Mouse (Mus musculus) heart, embryonic 12.5 days (tissue): Measurements from ENCODE around the gene Hnrnpl. TPM values are rescaled to one million over a fixed set of nuclear protein-coding genes. Genes with fewer than 3 reads are reported as not detected.
A peak's percentile ranks its signal among the peaks of the same experiment; 100 is the strongest.

Experiments used
- ATAC-seq: fragments of 200-750 bp; cut with Nextera tagmentation; 2 replicates; pipeline ENCODE4 v1.8.0; 2017; ENCODE audit warnings: moderate TSS enrichment, moderate library complexity; ENCODE audit not compliant: insufficient number of reproducible peaks, low FRiP score
- H3K27ac ChIP-seq: fragments of 300-500 bp; sonication (generic); 2 replicates; pipeline ENCODE4 v1.5.1; 2016; ENCODE audit warnings: mild to moderate bottlenecking, moderate library complexity; ENCODE audit not compliant: poor library complexity, severe bottlenecking
- H3K27me3 ChIP-seq: fragments of 300-500 bp; sonication (generic); replicated peaks from 2 replicates; pipeline ENCODE4 v1.6.1; 2016; ENCODE audit warnings: mild to moderate bottlenecking, moderate library complexity
- H3K36me3 ChIP-seq: fragments of 300-500 bp; sonication (generic); 2 replicates; pipeline ENCODE4 v1.6.1; 2016; ENCODE audit warnings: mild to moderate bottlenecking, moderate library complexity
- H3K4me1 ChIP-seq: fragments of 300-500 bp; sonication (generic); replicated peaks from 2 replicates; pipeline ENCODE4 v1.6.1; 2016; ENCODE audit warnings: mild to moderate bottlenecking
- H3K4me2 ChIP-seq: fragments of 300-500 bp; sonication (generic); 2 replicates; pipeline ENCODE4 v1.6.1; 2016; ENCODE audit warnings: mild to moderate bottlenecking, moderate library complexity
- H3K4me3 ChIP-seq: fragments of 300-500 bp; sonication (generic); 2 replicates; pipeline ENCODE4 v1.5.1; 2016; ENCODE audit warnings: mild to moderate bottlenecking
- H3K9ac ChIP-seq: fragments of 300-500 bp; sonication (generic); 2 replicates; pipeline ENCODE4 v1.6.1; 2016; ENCODE audit warnings: mild to moderate bottlenecking, moderate library complexity
- H3K9me3 ChIP-seq: fragments of 300-500 bp; sonication (generic); replicated peaks from 2 replicates; pipeline ENCODE4 v1.6.1; 2016; ENCODE audit warnings: mild to moderate bottlenecking, moderate library complexity
- WGBS: fragments of 180-500 bp; shearing (Covaris S2); methylation state at CpG from one replicate; pipeline ENCODE4 v1.1.7; 2016; 5-methylcytosine and 5-hydroxymethylcytosine counted together
- polyA plus RNA-seq: library from polyadenylated mRNA; unstranded; fragments of >200 nt; fragmentation: Nextera tagmentation; extraction: Ambion mirVana; gene quantifications from 2 replicates; pipeline ENCODE4 v1.2.1, GENCODE M21; 2016

The Hnrnpl gene
- polyA plus RNA-seq, 1 experiment from 2014 or later: 218 TPM

GRCm38 (mm10) chr7:28814306-28815034, 6.1 kb downstream of the Hnrnpl start:
- 60% methylated on average over 5 of the region's 5 CpGs for WGBS
- Histone ChIP-seq H3K4me2 (no peak overlapping the region), H3K9ac (no peak overlapping the region), H3K4me3 (no peak overlapping the region), H3K36me3 (peaks cover 73% of the 10 kb centered on the region), H3K9me3 (no peaks in the 10 kb centered on the region), H3K27ac (0 out of 2 replicates have a peak overlapping the region, but pooled peaks have one; percentile 6), H3K4me1 (peaks cover 71% of the 10 kb centered on the region), H3K27me3 (no peaks in the 10 kb centered on the region)
- ATAC-seq: no peak

- Histone ChIP-seq H3K4me1 (peaks cover 79% of the 10 kb centered on the region), H3K9ac (peak overlapping the region; percentile 13; the same call in 1 of the 2 replicates), H3K9me3 (no peaks in the 10 kb centered on the region), H3K27me3 (no peaks in the 10 kb centered on the region), H3K27ac (no peak overlapping the region), H3K4me2 (no peak overlapping the region), H3K4me3 (no peak overlapping the region), H3K36me3 (peaks cover 81% of the 10 kb centered on the region)
- ATAC-seq: no peak
- WGBS: 93% methylated on average over 9 of the region's 9 CpGs
These were observed 6.9 kb downstream of the Hnrnpl start for GRCm38 (mm10) chr7:28815230-28815629.

GRCm38 (mm10) chr7:28816201-28816600, 7.9 kb downstream of the Hnrnpl start:
- no peaks in the 10 kb centered on the region for H3K27me3 ChIP-seq
- H3K4me1 ChIP-seq: peaks cover 89% of the 10 kb centered on the region
- H3K36me3 ChIP-seq: peaks cover 91% of the 10 kb centered on the region
- no peak overlapping the region for H3K4me2 ChIP-seq
- no peaks in the 10 kb centered on the region for H3K9me3 ChIP-seq
- ATAC-seq: no peak
- H3K9ac ChIP-seq: peak overlapping the region; percentile 28; the same call in 1 of the 2 replicates
- H3K27ac ChIP-seq: no peak overlapping the region
- H3K4me3 ChIP-seq: no peak overlapping the region
- 86% methylated on average over 9 of the region's 9 CpGs for WGBS

GRCm38 (mm10) chr7:28816920-28817319, 8.6 kb downstream of the Hnrnpl start:
- ATAC-seq: no peak
- Histone ChIP-seq H3K4me1 (peaks cover 93% of the 10 kb centered on the region), H3K9ac (peak overlapping the region; percentile 40), H3K36me3 (peaks cover 97% of the 10 kb centered on the region), H3K9me3 (no peaks in the 10 kb centered on the region), H3K4me3 (no peak overlapping the region), H3K4me2 (no peak overlapping the region), H3K27ac (no peak overlapping the region; the same call in 1 of the 2 replicates), H3K27me3 (no peaks in the 10 kb centered on the region)
- WGBS: 90% methylated on average over 10 of the region's 10 CpGs

GRCm38 (mm10) chr7:28817524-28817923, 9.2 kb downstream of the Hnrnpl start:
- H3K4me1 ChIP-seq: peaks cover 87% of the 10 kb centered on the region
- H3K27me3 ChIP-seq: no peaks in the 10 kb centered on the region
- H3K4me3 ChIP-seq: no peak overlapping the region
- H3K4me2 ChIP-seq: 0 out of 2 replicates have a peak overlapping the region, but pooled peaks have one; percentile 7
- 52% methylated on average over 6 of the region's 6 CpGs for WGBS
- H3K27ac ChIP-seq: no peak overlapping the region; the same call in 1 of the 2 replicates
- peak overlapping the region; percentile 40; the same call in 1 of the 2 replicates for H3K9ac ChIP-seq
- H3K36me3 ChIP-seq: peaks cover 97% of the 10 kb centered on the region
- H3K9me3 ChIP-seq: no peaks in the 10 kb centered on the region
- no peak for ATAC-seq

GRCm38 (mm10) chr7:28817957-28818356, 9.6 kb downstream of the Hnrnpl start:
- H3K27ac ChIP-seq: no peak overlapping the region; the same call in none of the 2 replicates
- peak overlapping the region; percentile 40; the same call in 1 of the 2 replicates for H3K9ac ChIP-seq
- H3K36me3 ChIP-seq: peaks cover 97% of the 10 kb centered on the region
- no peaks in the 10 kb centered on the region for H3K9me3 ChIP-seq
- WGBS: 80% methylated on average over 4 of the region's 4 CpGs
- H3K4me3 ChIP-seq: no peak overlapping the region
- 0 out of 2 replicates have a peak overlapping the region, but pooled peaks have one; percentile 7 for H3K4me2 ChIP-seq
- no peaks in the 10 kb centered on the region for H3K27me3 ChIP-seq
- H3K4me1 ChIP-seq: peaks cover 83% of the 10 kb centered on the region
- ATAC-seq: no peak

- ATAC-seq: no peak
- Histone ChIP-seq H3K27ac (no peak overlapping the region; the same call in 1 of the 2 replicates), H3K4me3 (no peak overlapping the region), H3K9ac (no peak overlapping the region), H3K4me1 (peaks cover 78% of the 10 kb centered on the region), H3K9me3 (no peaks in the 10 kb centered on the region), H3K27me3 (no peaks in the 10 kb centered on the region), H3K36me3 (peaks cover 94% of the 10 kb centered on the region), H3K4me2 (no peak overlapping the region)
- WGBS: 91% methylated on average over 18 of the region's 18 CpGs
These were observed 10.1 kb downstream of the Hnrnpl start for GRCm38 (mm10) chr7:28818436-28818835.

- Histone ChIP-seq H3K9me3 (no peaks in the 10 kb centered on the region), H3K4me3 (no peak overlapping the region), H3K27ac (no peak overlapping the region; the same call in 1 of the 2 replicates), H3K36me3 (peaks cover 89% of the 10 kb centered on the region), H3K9ac (no peak overlapping the region), H3K4me1 (peaks cover 73% of the 10 kb centered on the region), H3K27me3 (no peaks in the 10 kb centered on the region), H3K4me2 (no peak overlapping the region)
- WGBS: 67% methylated on average over 4 of the region's 4 CpGs
- ATAC-seq: no peak
These were observed 10.6 kb downstream of the Hnrnpl start for GRCm38 (mm10) chr7:28818861-28819452.

GRCm38 (mm10) chr7:28819571-28819970, 11.2 kb downstream of the Hnrnpl start:
- Histone ChIP-seq H3K4me1 (peaks cover 67% of the 10 kb centered on the region), H3K4me3 (no peak overlapping the region), H3K36me3 (peaks cover 83% of the 10 kb centered on the region), H3K4me2 (no peak overlapping the region), H3K27me3 (no peaks in the 10 kb centered on the region), H3K27ac (no peak overlapping the region), H3K9me3 (no peaks in the 10 kb centered on the region), H3K9ac (0 out of 2 replicates have a peak overlapping the region, but pooled peaks have one; percentile 45)
- no peak for ATAC-seq
- WGBS: 89% methylated on average over 4 of the region's 4 CpGs

GRCm38 (mm10) chr7:28820358-28821260, 12.3 kb downstream of the Hnrnpl start:
- Histone ChIP-seq H3K9ac (peak overlapping the region; percentile 39; the same call in 1 of the 2 replicates), H3K27me3 (no peaks in the 10 kb centered on the region), H3K4me1 (peaks cover 60% of the 10 kb centered on the region), H3K27ac (peak overlapping the region; percentile 52), H3K4me3 (no peak overlapping the region), H3K36me3 (peaks cover 72% of the 10 kb centered on the region), H3K9me3 (no peaks in the 10 kb centered on the region), H3K4me2 (no peak overlapping the region)
- 71% methylated on average over 12 of the region's 12 CpGs for WGBS
- no peak for ATAC-seq
